Mouse (Mus musculus): ENCODE measurements around the gene Mtus2.

DNA sequence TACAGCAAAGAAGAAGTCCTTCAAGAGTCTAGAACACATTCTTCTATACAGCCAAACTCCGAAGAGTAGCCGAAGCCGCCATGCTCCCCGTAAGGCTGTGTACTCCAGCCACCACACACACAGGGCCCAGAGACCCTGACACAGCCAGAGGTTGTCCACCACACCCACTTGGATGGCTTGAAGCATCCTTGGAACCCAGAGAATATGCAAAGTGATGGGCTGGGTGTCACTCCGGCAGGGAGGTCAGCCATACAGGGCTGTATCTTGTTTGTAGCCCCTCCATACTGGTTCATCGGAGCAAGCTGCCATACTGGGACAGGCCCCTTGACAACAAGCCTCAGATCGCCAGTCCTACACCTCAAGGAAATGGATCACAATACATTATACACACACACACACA lies 405.2 kb downstream of the Mtus2 start:
- TF ChIP-seq CTCF (conservative IDR thresholded peaks at IDR 0.05 in 1 of 2, IDR thresholded peaks at IDR 0.05 in 1 of 2; ENCODE audit: low read depth in 2 of 2, low read length in 2 of 2), result no peak
- no peak for TF ChIP-seq POLR2A (IDR thresholded peaks at IDR 0.05; ENCODE audit: low read depth, low read length)
- no peak for TF ChIP-seq GABPA (IDR thresholded peaks at IDR 0.05; ENCODE audit: insufficient replicate concordance, low read depth, low read length)
- no peak for TF ChIP-seq POLR2AphosphoS2 (IDR thresholded peaks at IDR 0.05; ENCODE audit: low read depth, low read length)
- TF ChIP-seq HCFC1 (IDR thresholded peaks at IDR 0.05; ENCODE audit: low read depth, low read length), result no peak
- TF ChIP-seq MAX (IDR thresholded peaks at IDR 0.05; ENCODE audit: low read length), result no peak
- TF ChIP-seq CHD2 (IDR thresholded peaks at IDR 0.05; ENCODE audit: low read length), result no peak

Data from CH12.LX (cell line).